Mouse (Mus musculus) heart, adult 2 months (tissue): Measurements from ENCODE around the gene Dock1. TPM values are rescaled to one million over a fixed set of nuclear protein-coding genes. Genes with fewer than 3 reads are reported as not detected.
A peak's percentile ranks its signal among the peaks of the same experiment; 100 is the strongest.

Experiments used
- DNase-seq, 2 experiments: peaks; one replicate each; pipeline ENCODE4 v3.0.0; 2021
- H3K27ac ChIP-seq: fragments of 200-600 bp; 2 replicates; pipeline ENCODE4 v1.8.1; 2022
- H3K27me3 ChIP-seq: fragments of 200-500 bp; 2 replicates; pipeline ENCODE4 v1.6.1; 2012; ENCODE audit warnings: mild to moderate bottlenecking, low read length, inconsistent platforms, mixed read lengths; ENCODE audit not compliant: control insufficient read depth, insufficient read depth
- H3K36me3 ChIP-seq: fragments of 200-500 bp; 2 replicates; pipeline ENCODE4 v1.6.1; 2012; ENCODE audit warnings: low read length, inconsistent platforms; ENCODE audit not compliant: control insufficient read depth, insufficient read depth
- H3K4me1 ChIP-seq: fragments of 200-500 bp; 2 replicates; pipeline ENCODE4 v1.6.1; 2011; ENCODE audit warnings: low read length; ENCODE audit not compliant: control insufficient read depth, insufficient read depth
- H3K4me3 ChIP-seq: fragments of 200-600 bp; 2 replicates; pipeline ENCODE4 v1.8.1; 2022
- H3K79me2 ChIP-seq: fragments of 200-500 bp; replicated peaks from 2 replicates; pipeline ENCODE4 v1.6.1; 2012; ENCODE audit warnings: mild to moderate bottlenecking, inconsistent platforms, low read length, moderate library complexity, mixed read lengths; ENCODE audit not compliant: control insufficient read depth, insufficient read depth
- H3K9ac ChIP-seq: fragments of 200-500 bp; 2 replicates; pipeline ENCODE4 v1.6.1; 2012; ENCODE audit warnings: low read depth, mild to moderate bottlenecking, control low read depth, inconsistent platforms, low read length, mixed read lengths
- CTCF ChIP-seq: fragments of 200-600 bp; IDR thresholded peaks from 2 replicates; pipeline ENCODE4 v1.8.1; 2022; ENCODE audit warnings: antibody characterized with exemption, mild to moderate bottlenecking, moderate library complexity
- EP300 ChIP-seq: fragments of 200-500 bp; IDR thresholded peaks from 2 replicates; pipeline ENCODE4 v1.6.1; 2011; ENCODE audit warnings: low read depth, low read length, control low read depth; ENCODE audit not compliant: insufficient read depth
- POLR2A ChIP-seq: fragments of 200-500 bp; IDR thresholded peaks from 2 replicates; pipeline ENCODE4 v1.6.1; 2011; ENCODE audit warnings: mild to moderate bottlenecking, low read depth, low read length, control low read depth; ENCODE audit not compliant: insufficient read depth
- WGBS: fragments of 180-500 bp; shearing (Covaris S2); methylation state at CpG from one replicate; pipeline ENCODE4 v1.1.7; 2018; 5-methylcytosine and 5-hydroxymethylcytosine counted together
- intact Hi-C: fragments of 180-260 bp; cut with DNase I; formaldehyde crosslinking; loops from one replicate; pipeline ENCODE4 v1.15.1; 2025
- polyA plus RNA-seq: library from polyadenylated mRNA; depleted of rRNA; stranded (reverse); fragments of >200 nt; gene quantifications from 2 replicates; pipeline ENCODE4 v1.2.3, GENCODE M21; 2012
- total RNA-seq, 2 experiments: library from RNA; stranded (reverse); gene quantifications; 2 replicates each; pipeline ENCODE4 v1.2.3; 2021

Dock1 gene
- total and polyA plus RNA-seq, 3 experiments, result 8.3 to 25.6 (median 25.4) TPM

DNA sequence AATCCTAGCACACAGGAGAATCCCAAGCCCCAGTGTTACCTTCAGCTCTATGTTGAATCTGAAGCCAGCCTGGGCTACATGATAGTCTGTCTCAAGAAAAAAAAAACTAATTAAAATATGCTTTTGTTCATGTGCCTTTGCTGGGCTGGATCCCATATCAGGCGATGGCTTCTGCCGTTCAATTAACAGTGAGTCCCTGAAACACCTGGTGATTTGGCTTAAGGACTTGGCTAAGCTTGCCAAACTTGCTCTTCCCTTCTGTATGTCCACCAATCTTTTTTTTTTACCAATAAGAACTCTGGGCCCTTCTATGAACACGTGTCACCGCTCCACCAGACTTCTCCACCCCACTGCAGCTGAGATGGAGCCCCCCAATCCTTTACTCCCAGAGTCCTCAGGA, 474.3 kb downstream of the Dock1 start:
- Histone ChIP-seq H3K4me1 (no peaks in the 10 kb centered on the region), H3K9ac (no peak overlapping the region), H3K27ac (no peak overlapping the region), H3K79me2 (no peaks in the 10 kb centered on the region), H3K27me3 (no peaks in the 10 kb centered on the region), H3K36me3 (no peaks in the 10 kb centered on the region), H3K4me3 (no peak overlapping the region)
- whole genome bisulfite sequencing, result 93% methylated on average over 4 of the region's 4 CpGs
- TF ChIP-seq POLR2A (no peak), EP300 (no peak), CTCF (no peak)
- intact Hi-C loops, result no loop called here
- DNase-seq, result no peak

DNA sequence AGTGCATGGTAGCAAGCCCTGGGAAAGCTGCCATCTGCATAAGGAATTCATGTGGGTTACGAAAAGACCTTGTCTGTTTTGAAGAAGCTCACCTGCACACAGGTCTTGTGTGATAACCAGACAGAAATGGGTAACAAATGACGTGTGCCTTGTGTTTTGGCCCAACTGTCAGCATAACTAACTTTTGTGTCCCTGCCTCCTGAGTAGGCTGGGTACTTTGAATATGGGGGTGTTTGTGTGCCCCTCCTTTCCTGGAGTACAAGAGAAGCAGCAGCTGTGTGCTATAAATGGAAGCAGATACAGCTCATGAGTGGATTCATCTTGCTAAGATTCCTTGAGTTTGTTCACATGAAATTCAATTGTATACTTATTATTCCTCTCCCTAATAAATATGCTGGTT, 480.5 kb downstream of the Dock1 start:
- TF ChIP-seq EP300 (no peak), POLR2A (no peak), CTCF (no peak)
- WGBS, result 74% methylated on average over 2 of the region's 2 CpGs
- intact Hi-C loops, result no loop called here
- H3K79me2 ChIP-seq, result no peaks in the 10 kb centered on the region
- no peaks in the 10 kb centered on the region for H3K36me3 ChIP-seq
- no peak for DNase-seq
- no peak overlapping the region for H3K4me3 ChIP-seq
- H3K9ac ChIP-seq, result no peak overlapping the region
- no peak overlapping the region for H3K27ac ChIP-seq
- H3K4me1 ChIP-seq, result no peaks in the 10 kb centered on the region
- no peaks in the 10 kb centered on the region for H3K27me3 ChIP-seq

DNA sequence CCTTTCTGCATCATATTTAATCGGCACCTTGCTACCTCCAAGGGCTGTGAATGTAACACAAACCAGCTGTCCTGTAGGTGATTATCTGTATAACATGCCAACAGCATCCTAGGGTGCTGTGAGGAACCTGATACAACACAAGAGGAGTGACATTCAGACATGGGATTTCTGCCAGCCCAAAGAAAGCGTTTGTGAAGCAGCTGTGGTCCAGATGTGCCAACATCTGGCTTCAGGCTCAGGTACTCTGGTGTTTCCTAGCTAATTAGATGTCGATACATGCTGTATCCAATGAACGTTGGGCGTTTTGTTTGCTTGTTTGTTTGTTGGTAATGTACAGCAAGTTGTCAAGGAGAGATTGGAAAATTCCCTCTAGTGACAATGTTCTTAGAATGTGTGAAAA, 487.1 kb downstream of the Dock1 start:
- intact Hi-C loops, result no loop called here
- 86% methylated on average over 5 of the region's 5 CpGs for WGBS
- H3K4me1 ChIP-seq, result no peaks in the 10 kb centered on the region
- H3K9ac ChIP-seq, result no peak overlapping the region
- no peaks in the 10 kb centered on the region for H3K36me3 ChIP-seq
- no peaks in the 10 kb centered on the region for H3K27me3 ChIP-seq
- H3K79me2 ChIP-seq, result no peaks in the 10 kb centered on the region
- DNase-seq, result no peak
- no peak overlapping the region for H3K4me3 ChIP-seq
- no peak overlapping the region for H3K27ac ChIP-seq
- TF ChIP-seq EP300, result no peak
- TF ChIP-seq CTCF, result no peak
- no peak for TF ChIP-seq POLR2A

GRCm38 (mm10) chr7:135158381-135158780, 487.9 kb downstream of the Dock1 start:
- Histone ChIP-seq H3K79me2 (no peaks in the 10 kb centered on the region), H3K4me1 (no peaks in the 10 kb centered on the region), H3K36me3 (no peaks in the 10 kb centered on the region), H3K27ac (no peak overlapping the region), H3K9ac (no peak overlapping the region), H3K27me3 (no peaks in the 10 kb centered on the region), H3K4me3 (no peak overlapping the region)
- intact Hi-C loops, result no loop called here
- no peak for DNase-seq
- TF ChIP-seq EP300 (no peak), CTCF (no peak), POLR2A (no peak)
- WGBS, result 97% methylated on average over 10 of the region's 10 CpGs

DNA sequence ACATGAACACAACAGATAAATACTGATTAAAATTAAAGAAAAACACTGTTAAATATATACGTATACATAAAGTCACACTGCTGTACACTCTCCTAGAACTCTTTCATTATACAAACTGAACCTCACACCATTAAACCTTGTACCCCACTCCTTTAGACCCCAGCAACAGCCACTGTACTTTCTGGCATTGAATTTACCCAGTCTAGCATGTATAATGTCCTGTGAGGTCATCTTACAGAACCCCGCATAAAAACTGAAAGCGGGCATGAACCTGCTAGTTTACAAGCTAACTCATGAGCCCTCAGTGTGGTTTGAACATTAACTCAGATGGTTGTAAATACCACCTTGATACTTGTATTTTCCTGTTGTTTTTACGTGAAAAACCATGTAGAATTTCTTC, 489.2 kb downstream of the Dock1 start:
- Histone ChIP-seq H3K4me3 (no peak overlapping the region), H3K27ac (no peak overlapping the region), H3K27me3 (no peaks in the 10 kb centered on the region), H3K9ac (no peak overlapping the region), H3K4me1 (no peaks in the 10 kb centered on the region), H3K36me3 (no peaks in the 10 kb centered on the region), H3K79me2 (no peaks in the 10 kb centered on the region)
- intact Hi-C loops, result no loop called here
- no peak for DNase-seq
- TF ChIP-seq EP300, result no peak
- TF ChIP-seq CTCF, result no peak
- no peak for TF ChIP-seq POLR2A
- 94% methylated on average over 4 of the region's 4 CpGs for WGBS

GRCm38 (mm10) chr7:135165155-135165554, 494.7 kb downstream of the Dock1 start:
- H3K36me3 ChIP-seq, result no peaks in the 10 kb centered on the region
- intact Hi-C loops, result no loop called here
- peak; percentile 73 for TF ChIP-seq CTCF
- TF ChIP-seq POLR2A, result no peak
- H3K27ac ChIP-seq, result no peak overlapping the region
- H3K9ac ChIP-seq, result no peak overlapping the region
- H3K4me3 ChIP-seq, result no peak overlapping the region
- DNase-seq, result peak in 1 of 2 experiments; percentile 26
- no peaks in the 10 kb centered on the region for H3K27me3 ChIP-seq
- no peaks in the 10 kb centered on the region for H3K4me1 ChIP-seq
- H3K79me2 ChIP-seq, result no peaks in the 10 kb centered on the region
- 37% methylated on average over 3 of the region's 3 CpGs for WGBS

DNA sequence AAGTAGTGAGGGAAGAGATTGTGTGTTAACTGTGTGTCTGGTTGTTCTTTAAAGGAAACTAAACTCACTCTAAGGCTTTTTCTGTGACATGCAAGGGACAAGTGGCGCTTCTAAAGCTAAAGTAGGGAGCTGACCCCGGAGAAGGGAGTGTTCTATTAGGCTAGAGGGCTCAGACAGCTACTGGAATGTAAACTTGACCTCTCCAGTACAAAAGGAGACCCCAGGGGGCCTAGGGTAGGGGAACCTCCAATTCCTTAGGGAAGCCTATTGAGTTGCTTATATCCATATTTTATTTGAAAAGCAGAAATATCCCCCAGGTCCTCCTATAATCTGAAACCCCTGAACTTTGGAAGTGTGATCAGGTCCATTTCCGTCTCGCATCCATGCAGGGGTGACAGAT, 499.5 kb downstream of the Dock1 start:
- DNase-seq, result no peak
- no peak overlapping the region for H3K4me3 ChIP-seq
- H3K79me2 ChIP-seq, result no peaks in the 10 kb centered on the region
- 91% methylated on average over 4 of the region's 4 CpGs for WGBS
- no peak overlapping the region for H3K9ac ChIP-seq
- intact Hi-C loops, result no loop called here
- no peaks in the 10 kb centered on the region for H3K4me1 ChIP-seq
- H3K27ac ChIP-seq, result no peak overlapping the region
- TF ChIP-seq CTCF, result no peak
- no peak for TF ChIP-seq POLR2A
- no peak for TF ChIP-seq EP300
- no peaks in the 10 kb centered on the region for H3K36me3 ChIP-seq
- H3K27me3 ChIP-seq, result no peaks in the 10 kb centered on the region
